Mouse (Mus musculus): ENCODE results near the gene Hbp1.

DNA sequence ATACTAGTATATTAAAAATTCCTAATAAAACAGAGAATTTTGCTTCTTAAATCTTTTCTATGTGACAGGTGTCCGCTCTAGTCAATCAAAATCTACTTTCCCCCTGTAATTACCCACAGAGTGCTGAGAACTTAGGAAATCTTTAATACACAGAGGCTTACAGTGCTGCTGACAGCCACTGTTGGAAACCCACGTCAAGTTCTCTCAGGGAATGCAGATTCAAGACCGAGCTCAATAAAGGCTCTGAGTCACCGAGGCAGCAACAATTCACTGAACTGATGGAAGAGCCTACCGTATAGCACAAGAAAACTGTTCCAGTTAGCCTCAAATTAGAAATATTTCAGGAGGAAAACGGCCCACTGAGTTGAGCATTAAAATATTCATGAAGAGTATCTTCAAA, 33.4 kb upstream of the Hbp1 start:
- TF ChIP-seq TAL1 (IDR thresholded peaks at IDR 0.05; ENCODE audit: low read length) (no peak), GATA1 (IDR thresholded peaks at IDR 0.05; ENCODE audit: low read length) (no peak)

Data from erythroblast, embryonic 14.5 days (primary cell).